Comparison of ENCODE assay signal across 7 mouse cellular contexts in the genomic region with DNA sequence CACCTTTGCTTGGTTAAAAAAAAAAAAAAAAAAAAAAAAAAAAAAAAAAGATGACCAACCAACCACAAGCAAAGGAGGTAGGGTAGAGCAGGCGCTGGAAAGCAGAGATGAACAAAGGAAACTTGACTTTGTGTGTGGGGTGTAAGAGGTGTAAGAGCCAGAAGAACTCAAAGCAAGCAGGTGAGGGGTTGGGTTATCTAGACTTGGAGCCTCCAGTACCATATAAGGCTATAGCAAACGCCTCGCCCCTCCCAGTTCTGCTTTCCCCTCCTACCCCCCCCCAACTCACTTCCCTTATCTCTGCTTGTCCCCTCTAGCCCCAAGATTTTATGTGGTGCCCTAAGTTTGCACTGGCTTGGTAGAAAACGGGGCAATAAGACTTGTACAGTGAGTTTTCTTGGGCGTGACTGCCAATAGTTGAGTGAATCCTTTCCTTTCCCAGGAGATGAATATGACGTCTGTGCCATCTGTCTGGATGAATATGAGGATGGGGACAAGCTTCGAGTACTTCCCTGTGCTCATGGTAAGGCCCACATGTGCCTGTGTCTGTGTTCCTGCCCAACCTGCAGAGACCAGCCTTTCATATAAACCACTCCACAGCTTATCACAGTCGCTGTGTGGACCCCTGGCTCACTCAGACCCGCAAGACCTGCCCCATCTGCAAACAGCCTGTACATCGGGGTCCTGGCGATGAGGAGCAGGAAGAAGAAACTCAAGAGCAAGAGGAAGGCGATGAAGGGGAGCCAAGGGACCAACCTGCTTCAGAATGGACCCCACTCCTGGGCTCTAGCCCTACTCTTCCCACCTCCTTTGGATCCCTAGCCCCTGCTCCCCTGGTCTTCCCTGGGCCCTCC. TPM values are rescaled to one million over a fixed set of nuclear protein-coding genes. Genes with fewer than 3 reads are reported as not detected.
A peak's percentile ranks its signal among the peaks of the same experiment; 100 is the strongest.
DNase-seq lines count a peak whose midpoint lies in the region; ATAC-seq lines count a peak whose summit lies in the region.

No protein-coding gene starts in this region.

- 0 out of 2 replicates have a peak overlapping the region, but pooled peaks have one; percentile 16 for H3K9ac ChIP-seq in intestine, embryonic 14.5 days (ENCODE audit: low read length)
- H3K9ac ChIP-seq in midbrain, embryonic 14.5 days (replicated peaks; ENCODE audit: low read length) = no peak overlapping the region

- peaks cover 49% of the 10 kb centered on the region for H3K4me1 ChIP-seq in intestine, embryonic 14.5 days (replicated peaks; ENCODE audit: control insufficient read depth, insufficient read depth, low read length)
- H3K4me1 ChIP-seq in midbrain, embryonic 14.5 days (ENCODE audit: control insufficient read depth, insufficient read depth, low read length) = peaks cover 42% of the 10 kb centered on the region

- ATAC-seq in intestine, embryonic 14.5 days (replicated peaks; ENCODE audit: low FRiP score, low TSS enrichment, low read depth) = no peak
- ATAC-seq in midbrain, embryonic 14.5 days (ENCODE audit: low FRiP score, low TSS enrichment) = no peak

- intact Hi-C loops in left cerebral cortex, postnatal 25 days (cut with DNase I) = no loop called here

- H3K27me3 ChIP-seq in intestine, embryonic 14.5 days (replicated peaks; ENCODE audit: control insufficient read depth, insufficient read depth, low read length) = no peaks in the 10 kb centered on the region
- H3K27me3 ChIP-seq in splenic B cell, adult 2 months (ENCODE audit: control insufficient read depth, insufficient read depth, low read length, poor library complexity, severe bottlenecking) = no peaks in the 10 kb centered on the region
- no peaks in the 10 kb centered on the region for H3K27me3 ChIP-seq in midbrain, embryonic 14.5 days (ENCODE audit: control insufficient read depth, insufficient read depth, low read length)

- H3K4me3 ChIP-seq in intestine, embryonic 14.5 days (ENCODE audit: low read depth, low read length) = no peak overlapping the region
- H3K4me3 ChIP-seq in midbrain, embryonic 14.5 days (replicated peaks; ENCODE audit: low read depth, low read length) = no peak overlapping the region

- H3K9me3 ChIP-seq in intestine, embryonic 14.5 days (ENCODE audit: control insufficient read depth, low read length) = no peaks in the 10 kb centered on the region
- H3K9me3 ChIP-seq in midbrain, embryonic 14.5 days (ENCODE audit: control insufficient read depth, low read length) = no peaks in the 10 kb centered on the region

- 78% methylated on average over 12 of the region's 12 CpGs for WGBS in intestine, embryonic 14.5 days
- 86% methylated on average over 12 of the region's 12 CpGs for WGBS in midbrain, embryonic 14.5 days

- H3K27ac ChIP-seq in intestine, embryonic 14.5 days (ENCODE audit: low read depth) = peak overlapping the region; percentile 9; the same call in 1 of the 2 replicates
- no peak overlapping the region for H3K27ac ChIP-seq in midbrain, embryonic 14.5 days (replicated peaks; ENCODE audit: low read depth, low read length)

- peak; percentile 16 for DNase-seq in layer of hippocampus, adult 9-11 months
- DNase-seq in layer of hippocampus, postnatal 25 days (ENCODE audit: extremely low spot score in 1 of 2, low spot score in 1 of 2) = no peak
- peak; percentile 78 for DNase-seq in R1 (ENCODE audit: low read depth, low spot score)
- DNase-seq in intestine, embryonic 14.5 days (ENCODE audit: low spot score) = no peak
- peak; percentile 90 for DNase-seq in splenic B cell, adult 2 months (ENCODE audit: low read depth, low spot score)
- no peak for DNase-seq in midbrain, embryonic 14.5 days
- no peak for DNase-seq in left cerebral cortex, postnatal 25 days (ENCODE audit: low spot score in 2 of 2)

- peaks cover 52% of the 10 kb centered on the region for H3K36me3 ChIP-seq in intestine, embryonic 14.5 days (ENCODE audit: control insufficient read depth, insufficient read depth, low read length)
- H3K36me3 ChIP-seq in splenic B cell, adult 2 months (ENCODE audit: control insufficient read depth, insufficient read depth, low read length, poor library complexity, severe bottlenecking) = peaks cover 14% of the 10 kb centered on the region
- H3K36me3 ChIP-seq in midbrain, embryonic 14.5 days (ENCODE audit: control insufficient read depth, insufficient read depth, low read length) = peaks cover 43% of the 10 kb centered on the region

- peak overlapping the region; percentile 98 for H3K4me2 ChIP-seq in intestine, embryonic 14.5 days (ENCODE audit: low read length)
- H3K4me2 ChIP-seq in midbrain, embryonic 14.5 days (ENCODE audit: low read length) = no peak overlapping the region

RNA-seq across cellular contexts. Expression of a gene that starts 3.3 kb away (rescaled TPM):
- 100 to 1,000 TPM; 127 to 129 TPM for total RNA-seq in layer of hippocampus, postnatal 25 days (2021)
- polyA plus RNA-seq in intestine, embryonic 14.5 days (2014; fragmentation: Nextera tagmentation; extraction: Ambion mirVana) = 155 and 158 TPM in 2 replicates
- polyA plus RNA-seq in midbrain, embryonic 14.5 days (2014; fragmentation: Nextera tagmentation; extraction: Ambion mirVana) = 158 and 171 TPM in 2 replicates
- total RNA-seq in left cerebral cortex, postnatal 25 days (2021) = 100 to 1,000 TPM; 110 to 117 TPM

RNA-seq across cellular contexts. Expression of a gene that starts 3.5 kb away (rescaled TPM):
- 10 to 100 TPM; 86.9 to 87.6 TPM for total RNA-seq in layer of hippocampus, postnatal 25 days (2021)
- 101 and 115 TPM in 2 replicates for polyA plus RNA-seq in intestine, embryonic 14.5 days (2014; fragmentation: Nextera tagmentation; extraction: Ambion mirVana)
- polyA plus RNA-seq in midbrain, embryonic 14.5 days (2014; fragmentation: Nextera tagmentation; extraction: Ambion mirVana) = 95.9 and 104 TPM in 2 replicates
- total RNA-seq in left cerebral cortex, postnatal 25 days (2021) = 10 to 100 TPM; 78.6 to 81.4 TPM

RNA-seq across cellular contexts. Expression of a gene that starts 3.9 kb away (rescaled TPM):
- 100 to 1,000 TPM; 376 to 385 TPM for total RNA-seq in layer of hippocampus, postnatal 25 days (2021)
- polyA plus RNA-seq in intestine, embryonic 14.5 days (2014; fragmentation: Nextera tagmentation; extraction: Ambion mirVana) = 2,271 and 2,344 TPM in 2 replicates
- polyA plus RNA-seq in midbrain, embryonic 14.5 days (2014; fragmentation: Nextera tagmentation; extraction: Ambion mirVana) = 661 and 672 TPM in 2 replicates
- total RNA-seq in left cerebral cortex, postnatal 25 days (2021) = 100 to 1,000 TPM; 221 to 239 TPM

RNA-seq across cellular contexts. Expression of a gene that starts 6.5 kb away (rescaled TPM):
- 1 to 10 TPM; 7.2 to 8.2 TPM for total RNA-seq in layer of hippocampus, postnatal 25 days (2021)
- polyA plus RNA-seq in intestine, embryonic 14.5 days (2014; fragmentation: Nextera tagmentation; extraction: Ambion mirVana) = 13.5 and 16.3 TPM in 2 replicates
- polyA plus RNA-seq in midbrain, embryonic 14.5 days (2014; fragmentation: Nextera tagmentation; extraction: Ambion mirVana) = 8.5 and 8.7 TPM in 2 replicates
- 1 to 10 TPM; 7.0 to 9.0 TPM for total RNA-seq in left cerebral cortex, postnatal 25 days (2021)

RNA-seq across cellular contexts. Expression of a gene that starts 11.6 kb away (rescaled TPM):
- total RNA-seq in layer of hippocampus, postnatal 25 days (2021) = not detected
- 0.26 and 0.37 TPM in 2 replicates for polyA plus RNA-seq in intestine, embryonic 14.5 days (2014; fragmentation: Nextera tagmentation; extraction: Ambion mirVana)
- polyA plus RNA-seq in midbrain, embryonic 14.5 days (2014; fragmentation: Nextera tagmentation; extraction: Ambion mirVana) = 0.37 and 0.38 TPM in 2 replicates
- total RNA-seq in left cerebral cortex, postnatal 25 days (2021) = not detected

Comparison
In these comparisons a context has a peak if more than half of its experiments do, and no peak if none do; other contexts are left out.
1. DNase-seq: peak in layer of hippocampus, adult 9-11 months (single experiment), R1 (single experiment) and splenic B cell, adult 2 months (single experiment); none in layer of hippocampus, postnatal 25 days (0 of 2), intestine, embryonic 14.5 days (single experiment), midbrain, embryonic 14.5 days (single experiment) and left cerebral cortex, postnatal 25 days (0 of 2).